Mouse (Mus musculus) embryo, embryonic 11.5 days (tissue): ENCODE results near the gene Olfr1115.
"Not testable (repeated sequence)": the region's sequence is repeated elsewhere in the genome, so short reads cannot be mapped to it uniquely, and the experiment has no call there.

Experiments used
- DNase-seq: peaks from one replicate; pipeline ENCODE4 v3.0.0-alpha.2; 2012; ENCODE audit warnings: low read depth, low spot score

The Olfr1115 gene

GRCm38 (mm10) chr2:87247713-87248112, at the start of gene Olfr1115:
Olfr1115 (plus strand) TSS chr2:87248013.
- DNase-seq = no peak

DNA sequence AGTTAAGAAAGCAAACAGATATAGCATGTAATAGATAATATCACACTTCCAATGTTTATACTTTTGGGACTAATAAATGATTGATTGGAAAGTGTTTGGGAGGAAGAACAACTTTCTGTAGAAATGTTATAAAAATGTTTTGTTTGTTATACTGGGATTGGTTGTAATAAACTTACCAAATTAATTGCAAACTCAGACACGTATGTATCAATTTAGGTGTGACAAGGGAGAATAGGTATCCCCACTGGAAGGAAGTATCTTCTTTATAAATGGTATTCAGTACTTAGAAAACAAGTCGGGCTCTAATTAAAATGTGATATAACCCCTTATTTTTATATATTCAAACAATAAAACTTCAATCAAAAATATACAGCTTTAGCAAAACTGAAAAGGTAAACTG, 39.1 kb upstream of the Olfr1115 start, which contains the start of gene Olfr1113:
TSS of gene Olfr1113 (plus strand) at position 301 of the 400 bp plus-strand sequence.
- DNase-seq = no peak

- no peak for DNase-seq
These were observed 19.4 kb downstream of the Olfr1115 start, which contains the start of gene Olfr1116 for GRCm38 (mm10) chr2:87267234-87267633. Olfr1116 (plus strand) TSS chr2:87267534.

DNA sequence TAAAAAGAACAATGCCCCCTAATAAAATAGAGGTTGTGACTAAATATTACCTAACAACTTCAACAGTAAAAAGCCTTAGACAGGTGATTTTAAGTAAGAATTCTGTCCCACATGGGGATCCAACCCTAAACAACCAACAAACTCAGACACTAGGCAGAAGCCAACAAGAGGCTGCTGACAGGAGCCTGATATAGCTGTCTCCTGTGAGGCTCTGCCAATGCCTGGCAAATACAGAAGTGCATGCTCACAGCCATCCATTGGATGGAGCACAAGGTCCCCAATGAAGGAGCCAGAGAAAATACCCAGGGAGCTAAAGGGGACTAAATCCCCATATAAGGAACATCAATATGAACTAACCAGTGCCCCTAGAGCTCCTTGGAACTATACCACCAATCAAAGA, 46.2 kb downstream of the Olfr1115 start:
- DNase-seq = not testable (repeated sequence)
